Mouse (Mus musculus): ENCODE data around the gene Ttc21a. TPM values are rescaled to one million over a fixed set of nuclear protein-coding genes. Genes with fewer than 3 reads are reported as not detected.

Ttc21a gene
- polyA plus RNA-seq, 1 experiment from 2014 or later: 0.06 TPM

- no peak for ATAC-seq
- Histone ChIP-seq H3K36me3 (peaks cover 10% of the 10 kb centered on the region), H3K9me3 (replicated peaks) (no peaks in the 10 kb centered on the region), H3K4me2 (peak overlapping the region; percentile 44; the same call in 1 of the 2 replicates), H3K9ac (0 out of 2 replicates have a peak overlapping the region, but pooled peaks have one; percentile 6), H3K27me3 (replicated peaks) (peaks cover 18% of the 10 kb centered on the region), H3K27ac (no peak overlapping the region), H3K4me3 (no peak overlapping the region), H3K4me1 (peaks cover 77% of the 10 kb centered on the region)
- WGBS (ENCODE audit: insufficient replicate concordance): 66% methylated on average over 6 of the region's 6 CpGs
These were observed 41.5 kb downstream of the Ttc21a start for GRCm38 (mm10) chr9:119978811-119979441.

DNA sequence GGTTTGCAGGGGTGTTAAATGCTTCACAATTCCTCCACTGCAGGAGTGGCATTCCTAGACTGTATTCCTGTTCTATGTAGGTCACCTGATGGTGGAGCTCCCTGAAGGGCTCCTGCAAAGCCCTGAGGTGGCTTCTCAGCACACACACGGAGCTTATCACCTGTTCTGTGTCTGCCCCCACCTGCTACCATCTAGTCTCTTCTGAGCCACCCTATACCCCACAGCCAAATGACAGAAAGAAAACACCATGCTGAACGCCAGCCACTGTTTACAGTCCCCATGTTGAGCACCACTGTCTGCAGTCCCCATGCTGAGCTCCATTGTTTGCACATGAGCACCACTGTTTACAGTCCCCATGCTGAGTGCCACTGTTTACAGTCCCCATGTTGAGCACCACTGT lies 42.3 kb downstream of the Ttc21a start:
- Histone ChIP-seq H3K4me1 (peaks cover 84% of the 10 kb centered on the region), H3K36me3 (peaks cover 5% of the 10 kb centered on the region; the same call in 1 of the 2 replicates), H3K27ac (no peak overlapping the region), H3K4me3 (no peak overlapping the region), H3K9ac (no peak overlapping the region), H3K9me3 (replicated peaks) (no peaks in the 10 kb centered on the region), H3K27me3 (replicated peaks) (peaks cover 27% of the 10 kb centered on the region), H3K4me2 (no peak overlapping the region)
- ATAC-seq: no peak
- 54% methylated on average over 2 of the region's 2 CpGs for WGBS (ENCODE audit: insufficient replicate concordance)

DNA sequence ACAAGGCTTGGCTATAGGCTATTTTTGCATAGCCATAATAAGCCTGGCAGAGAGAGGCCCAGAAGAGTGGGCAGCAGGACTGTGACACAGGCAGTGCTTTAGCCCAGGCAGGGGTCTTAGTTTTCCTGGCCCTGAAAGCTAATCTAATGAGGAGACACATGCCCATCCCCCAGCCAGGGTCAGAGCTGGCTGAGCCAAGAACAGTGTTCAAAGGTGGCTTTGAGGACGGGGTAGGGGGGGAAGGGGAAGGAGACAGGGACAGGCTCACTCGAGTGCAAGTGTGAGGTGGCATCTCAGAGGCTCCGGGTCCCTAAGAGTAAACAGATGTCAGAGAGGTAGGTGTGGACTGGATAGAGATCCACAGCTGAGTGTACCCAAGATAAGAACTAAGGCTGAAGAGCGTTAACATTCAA lies 43.4 kb downstream of the Ttc21a start:
- H3K9ac ChIP-seq: peak overlapping the region; percentile 49; the same call in 1 of the 2 replicates
- WGBS (ENCODE audit: insufficient replicate concordance): 3% methylated on average over 4 of the region's 4 CpGs

GRCm38 (mm10) chr9:119981183-119982179 lies 44.1 kb downstream of the Ttc21a start:
- Histone ChIP-seq H3K4me2 (peak overlapping the region; percentile 99), H3K36me3 (no peaks in the 10 kb centered on the region), H3K9me3 (replicated peaks) (no peaks in the 10 kb centered on the region), H3K9ac (peak overlapping the region; percentile 49), H3K27me3 (replicated peaks) (peaks cover 39% of the 10 kb centered on the region), H3K4me3 (peak overlapping the region; percentile 69), H3K27ac (peak overlapping the region; percentile 84), H3K4me1 (peaks cover 82% of the 10 kb centered on the region)
- ATAC-seq: peak; percentile 16; the same call in 1 of the 2 replicates
- 4% methylated on average over 16 of the region's 16 CpGs for WGBS (ENCODE audit: insufficient replicate concordance)

More for the DNA sequence above, 43.4 kb downstream of the Ttc21a start:
- no peak for ATAC-seq
- H3K4me3 ChIP-seq: peak overlapping the region; percentile 69; the same call in 1 of the 2 replicates
- no peaks in the 10 kb centered on the region for H3K36me3 ChIP-seq
- H3K9me3 ChIP-seq (replicated peaks): no peaks in the 10 kb centered on the region
- peak overlapping the region; percentile 99 for H3K4me2 ChIP-seq
- peak overlapping the region; percentile 84 for H3K27ac ChIP-seq
- H3K27me3 ChIP-seq (replicated peaks): peaks cover 32% of the 10 kb centered on the region
- H3K4me1 ChIP-seq: peaks cover 86% of the 10 kb centered on the region

DNA sequence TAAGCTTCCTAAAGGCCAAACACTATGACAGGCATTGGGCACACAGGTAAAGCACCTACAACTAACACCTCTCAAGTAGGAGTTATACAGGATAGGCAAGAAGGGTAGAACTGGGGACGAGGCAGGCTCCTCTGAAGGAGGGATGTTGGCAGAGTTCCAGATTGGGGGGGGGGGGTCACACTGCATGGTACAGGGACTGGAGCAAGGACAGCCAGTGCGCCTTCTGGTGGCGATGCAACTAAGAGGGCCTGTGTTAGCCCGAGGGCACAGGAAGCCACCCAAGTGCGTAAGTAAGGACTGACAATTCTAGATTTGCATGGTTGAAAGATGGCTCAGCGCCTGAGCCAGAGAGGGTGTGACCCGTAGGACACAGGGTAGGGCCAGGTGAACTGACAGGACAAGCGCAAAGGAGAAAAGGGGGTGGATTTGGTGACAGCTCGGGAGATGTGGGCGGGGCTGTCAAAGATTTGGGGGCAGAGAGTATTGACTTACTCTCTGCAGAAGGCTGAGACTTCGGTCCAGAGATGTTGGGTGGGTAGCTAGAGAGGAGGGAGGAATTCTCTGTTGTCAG lies 44.9 kb downstream of the Ttc21a start:
- no peaks in the 10 kb centered on the region for H3K36me3 ChIP-seq
- H3K4me2 ChIP-seq: peak overlapping the region; percentile 99
- peak overlapping the region; percentile 73 for H3K9ac ChIP-seq
- WGBS (ENCODE audit: insufficient replicate concordance): 3% methylated on average over 11 of the region's 11 CpGs
- no peaks in the 10 kb centered on the region for H3K9me3 ChIP-seq (replicated peaks)
- H3K4me3 ChIP-seq: peak overlapping the region; percentile 69
- peaks cover 74% of the 10 kb centered on the region for H3K4me1 ChIP-seq
- peak; percentile 30 for ATAC-seq
- peak overlapping the region; percentile 84 for H3K27ac ChIP-seq
- peaks cover 46% of the 10 kb centered on the region for H3K27me3 ChIP-seq (replicated peaks)

DNA sequence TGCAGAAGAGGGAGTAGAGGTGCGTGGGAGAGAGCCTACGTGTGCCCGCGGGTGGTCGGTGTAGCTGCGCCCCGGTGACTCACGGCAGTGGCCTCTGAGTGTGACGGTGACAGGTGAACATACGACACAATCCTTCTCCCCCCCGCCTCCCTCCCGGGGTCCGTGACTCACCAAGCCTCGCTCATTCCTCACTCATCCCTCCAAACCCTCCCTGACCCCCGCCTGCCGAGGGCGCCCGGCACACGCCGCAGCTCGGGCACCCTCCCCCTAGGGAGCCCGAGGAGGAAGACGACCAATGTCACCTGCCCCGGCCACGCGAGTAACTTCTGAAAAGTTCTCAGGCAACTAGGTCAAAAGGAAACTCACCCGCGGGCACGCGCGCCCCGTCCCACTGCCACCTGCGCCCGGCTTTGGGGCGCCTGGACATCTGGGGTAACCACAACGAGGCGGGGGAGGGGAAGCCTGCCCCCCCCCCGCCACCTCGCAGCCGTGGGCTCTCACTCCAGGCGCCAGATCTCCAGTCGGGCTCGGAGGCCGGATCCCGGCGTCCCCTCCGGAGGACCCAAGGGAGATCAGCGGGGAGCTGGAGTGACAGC lies 45.6 kb downstream of the Ttc21a start:
- H3K27me3 ChIP-seq (replicated peaks): peaks cover 46% of the 10 kb centered on the region
- H3K4me3 ChIP-seq: peak overlapping the region; percentile 69
- ATAC-seq: no peak
- H3K9me3 ChIP-seq (replicated peaks): no peaks in the 10 kb centered on the region
- H3K27ac ChIP-seq: peak overlapping the region; percentile 84
- H3K36me3 ChIP-seq: no peaks in the 10 kb centered on the region
- H3K4me1 ChIP-seq: peaks cover 66% of the 10 kb centered on the region
- WGBS (ENCODE audit: insufficient replicate concordance): under 1% methylated on average over 48 of the region's 48 CpGs
- H3K4me2 ChIP-seq: peak overlapping the region; percentile 99
- H3K9ac ChIP-seq: peak overlapping the region; percentile 73

DNA sequence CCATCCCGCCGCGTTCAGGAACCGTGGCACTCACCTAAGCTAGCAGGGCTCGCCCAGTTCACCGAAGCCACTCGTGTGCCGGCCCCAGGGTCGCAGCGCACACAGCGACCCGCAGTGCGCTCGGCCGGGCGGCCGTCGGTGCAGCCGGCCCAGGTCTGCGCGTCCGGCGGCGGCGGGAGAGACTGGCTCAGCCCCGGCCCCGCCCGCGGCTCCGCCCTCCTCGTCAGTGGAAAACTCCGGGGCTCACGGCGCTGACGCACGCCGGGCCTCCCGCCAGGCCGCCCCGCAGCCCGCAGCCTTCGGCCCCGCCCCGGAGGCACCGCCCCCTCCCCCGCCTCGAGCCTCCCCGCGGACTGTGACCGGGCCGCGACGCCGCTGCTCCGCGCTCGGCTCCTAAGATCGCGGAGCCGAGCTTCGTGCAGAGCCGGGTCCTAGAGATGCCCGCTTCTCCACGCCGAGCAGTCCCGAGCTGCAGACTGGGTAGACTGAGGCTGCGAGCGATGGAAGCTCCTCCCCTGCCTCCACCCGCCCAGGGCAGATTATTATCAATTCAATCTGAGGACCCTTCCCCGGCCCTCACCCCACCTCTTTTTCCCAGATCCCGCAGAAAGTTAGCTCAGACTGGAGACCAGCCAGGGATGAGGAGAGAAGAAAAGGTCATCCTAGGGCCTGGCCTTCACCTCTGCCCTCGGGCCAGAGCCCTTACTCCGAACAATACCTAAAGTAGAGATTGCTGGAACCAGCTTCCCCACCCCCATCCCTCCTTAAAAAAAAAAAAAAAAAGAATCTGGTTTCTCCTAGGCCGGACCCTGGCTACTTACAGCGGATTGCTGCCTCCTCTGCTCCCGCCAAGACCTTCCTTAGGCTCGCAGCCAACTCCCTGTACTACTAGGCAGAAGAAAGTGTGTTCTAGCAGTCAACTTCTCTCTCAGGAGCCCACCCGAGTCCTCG lies 46.5 kb downstream of the Ttc21a start:
- H3K27ac ChIP-seq: peak overlapping the region; percentile 69
- H3K9ac ChIP-seq: peak overlapping the region; percentile 73
- H3K4me3 ChIP-seq: peak overlapping the region; percentile 69
- no peaks in the 10 kb centered on the region for H3K36me3 ChIP-seq
- WGBS (ENCODE audit: insufficient replicate concordance): 3% methylated on average over 72 of the region's 79 CpGs
- peak overlapping the region; percentile 99 for H3K4me2 ChIP-seq
- peak; percentile 85 for ATAC-seq
- H3K27me3 ChIP-seq (replicated peaks): peaks cover 49% of the 10 kb centered on the region
- H3K4me1 ChIP-seq: peaks cover 58% of the 10 kb centered on the region
- H3K9me3 ChIP-seq (replicated peaks): no peaks in the 10 kb centered on the region

GRCm38 (mm10) chr9:119984536-119985011 lies 47.2 kb downstream of the Ttc21a start, which contains the start of gene Csrnp1:
Csrnp1 (minus strand) TSS chr9:119984658.
- peak within 1 kb of the TSS; percentile 69 for H3K4me3 ChIP-seq
- WGBS (ENCODE audit: insufficient replicate concordance): 13% methylated on average over 14 of the region's 14 CpGs
- peak within 1 kb of the TSS; percentile 69 for H3K27ac ChIP-seq
- H3K4me1 ChIP-seq: peaks cover 51% of the 10 kb centered on the region
- no peaks in the 10 kb centered on the region for H3K36me3 ChIP-seq
- no peak for ATAC-seq
- H3K9ac ChIP-seq: peak within 1 kb of the TSS; percentile 73
- peak within 1 kb of the TSS; percentile 99 for H3K4me2 ChIP-seq
- H3K27me3 ChIP-seq (replicated peaks): peaks cover 49% of the 10 kb centered on the region
- no peaks in the 10 kb centered on the region for H3K9me3 ChIP-seq (replicated peaks)

- Histone ChIP-seq H3K27ac (no peak overlapping the region), H3K9me3 (replicated peaks) (no peaks in the 10 kb centered on the region), H3K27me3 (replicated peaks) (peaks cover 49% of the 10 kb centered on the region), H3K4me3 (no peak overlapping the region), H3K4me1 (peaks cover 38% of the 10 kb centered on the region), H3K4me2 (no peak overlapping the region), H3K36me3 (no peaks in the 10 kb centered on the region), H3K9ac (no peak overlapping the region)
- ATAC-seq: no peak
- WGBS (ENCODE audit: insufficient replicate concordance): 70% methylated on average over 10 of the region's 10 CpGs
These were observed 48.6 kb downstream of the Ttc21a start for GRCm38 (mm10) chr9:119985881-119986574.

GRCm38 (mm10) chr9:119988304-119988703 lies 50.9 kb downstream of the Ttc21a start:
- Histone ChIP-seq H3K27me3 (replicated peaks) (peaks cover 36% of the 10 kb centered on the region), H3K27ac (no peak overlapping the region), H3K4me2 (no peak overlapping the region), H3K9ac (no peak overlapping the region), H3K4me3 (no peak overlapping the region), H3K4me1 (peaks cover 21% of the 10 kb centered on the region), H3K9me3 (replicated peaks) (no peaks in the 10 kb centered on the region), H3K36me3 (no peaks in the 10 kb centered on the region)
- ATAC-seq: no peak
- 39% methylated on average over 7 of the region's 7 CpGs for WGBS (ENCODE audit: insufficient replicate concordance)
